Mouse (Mus musculus) ovary, postnatal 10 days (tissue): ENCODE measurements around the gene Dnaja3.

ENCODE experiments used
- DNase-seq: peaks from one replicate; pipeline ENCODE4 v3.0.0; 2022; ENCODE audit warnings: low spot score

Dnaja3 gene

DNA sequence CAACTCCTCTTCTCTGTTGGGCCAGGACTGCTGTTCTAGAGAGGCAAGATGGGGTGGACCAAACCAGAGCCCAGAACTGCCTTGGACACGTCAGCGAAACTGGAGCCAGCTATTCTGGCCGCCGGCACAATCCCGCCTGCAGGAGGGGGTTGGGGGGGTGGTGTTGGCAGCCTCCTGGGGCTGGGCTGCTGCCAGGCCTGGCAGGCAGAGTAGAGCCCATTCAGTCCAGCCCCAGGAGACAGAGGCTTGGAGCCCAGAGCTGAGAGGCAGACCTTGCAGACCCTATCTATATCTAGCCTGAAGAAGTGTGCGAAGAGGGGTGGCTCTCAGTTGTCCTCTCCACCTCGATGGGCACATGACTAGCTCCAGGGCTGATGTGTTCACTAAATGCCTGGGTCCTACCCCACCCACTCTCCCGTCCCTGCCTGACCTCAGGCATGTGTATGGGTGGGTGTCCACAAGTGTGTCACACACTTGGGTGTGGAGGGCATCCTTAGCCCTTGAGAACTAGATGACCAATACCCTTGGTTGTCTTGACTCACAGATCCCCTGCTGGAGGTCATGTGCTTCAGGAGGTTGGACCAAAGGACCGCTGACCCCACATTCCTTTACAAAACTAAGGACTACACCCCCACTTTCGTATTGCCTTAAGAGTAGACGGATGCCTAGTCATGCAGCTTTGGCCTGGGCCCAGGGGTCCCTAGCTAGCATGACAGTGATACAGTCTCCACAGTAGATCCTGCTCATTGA, 4.1 kb downstream of the Dnaja3 start:
- peak; percentile 67 for DNase-seq

DNA sequence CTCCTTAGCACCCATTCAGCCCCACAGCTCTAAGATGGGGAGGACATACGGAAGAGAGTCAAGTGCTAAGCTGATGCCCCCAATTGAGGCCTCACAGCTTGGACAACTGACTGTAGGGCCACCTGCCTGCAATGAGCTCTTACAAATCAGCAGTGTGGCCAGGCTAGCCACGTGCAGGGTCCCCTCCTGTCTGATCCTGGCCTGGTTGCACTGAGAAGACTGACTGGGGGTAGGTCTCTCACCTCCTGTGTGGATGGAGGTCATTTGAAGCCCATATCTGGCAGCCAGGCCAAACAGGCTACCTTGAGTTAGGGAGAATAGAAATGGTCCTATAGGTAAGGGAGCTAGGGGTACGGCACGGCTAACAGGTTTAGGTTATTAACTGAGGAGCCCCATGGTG, 6.1 kb downstream of the Dnaja3 start:
- no peak for DNase-seq

DNA sequence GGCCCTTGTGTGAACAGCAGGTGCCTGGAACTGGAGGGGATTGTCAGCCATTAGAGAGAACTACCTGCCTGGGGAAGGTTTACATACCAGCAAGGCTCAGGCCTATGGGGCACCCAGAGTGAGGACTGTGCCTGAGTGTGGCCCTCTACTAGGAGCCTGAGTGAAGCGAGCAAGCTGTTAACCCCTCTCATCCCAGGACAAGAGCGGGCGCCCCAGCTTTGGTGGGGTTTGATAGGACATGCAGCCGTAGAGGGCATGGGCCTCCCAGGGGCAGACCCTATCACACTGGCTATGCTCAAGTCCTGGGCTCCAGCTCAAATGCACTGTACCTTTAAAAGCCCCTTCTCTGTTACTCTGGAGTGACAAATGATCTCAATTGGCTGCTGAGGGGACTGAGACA, 7.0 kb downstream of the Dnaja3 start:
- DNase-seq: no peak

DNA sequence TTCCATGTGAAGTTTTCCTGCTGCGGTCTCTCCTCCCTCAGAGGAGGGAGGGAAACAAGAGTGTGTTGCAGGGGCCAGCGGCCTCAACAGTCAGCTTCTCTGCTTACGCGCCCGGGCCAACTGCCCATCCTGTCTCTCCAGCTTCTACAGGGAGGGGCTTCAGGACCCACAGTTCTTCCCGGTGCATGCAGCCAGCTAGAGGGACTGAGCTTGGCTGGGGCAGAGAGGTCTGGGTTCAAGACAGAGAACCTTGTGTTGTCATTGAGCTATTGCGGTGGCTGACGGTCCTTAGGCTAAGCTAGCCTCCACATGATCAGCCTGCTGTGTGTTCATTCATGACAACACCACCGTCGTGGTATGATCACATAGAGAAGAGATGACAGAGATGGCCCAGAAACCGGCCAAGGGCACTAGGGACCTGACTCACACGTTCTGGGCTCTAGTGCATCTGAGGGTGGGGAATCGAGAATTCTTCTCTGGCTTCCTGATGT, 7.9 kb downstream of the Dnaja3 start:
- DNase-seq: no peak

DNA sequence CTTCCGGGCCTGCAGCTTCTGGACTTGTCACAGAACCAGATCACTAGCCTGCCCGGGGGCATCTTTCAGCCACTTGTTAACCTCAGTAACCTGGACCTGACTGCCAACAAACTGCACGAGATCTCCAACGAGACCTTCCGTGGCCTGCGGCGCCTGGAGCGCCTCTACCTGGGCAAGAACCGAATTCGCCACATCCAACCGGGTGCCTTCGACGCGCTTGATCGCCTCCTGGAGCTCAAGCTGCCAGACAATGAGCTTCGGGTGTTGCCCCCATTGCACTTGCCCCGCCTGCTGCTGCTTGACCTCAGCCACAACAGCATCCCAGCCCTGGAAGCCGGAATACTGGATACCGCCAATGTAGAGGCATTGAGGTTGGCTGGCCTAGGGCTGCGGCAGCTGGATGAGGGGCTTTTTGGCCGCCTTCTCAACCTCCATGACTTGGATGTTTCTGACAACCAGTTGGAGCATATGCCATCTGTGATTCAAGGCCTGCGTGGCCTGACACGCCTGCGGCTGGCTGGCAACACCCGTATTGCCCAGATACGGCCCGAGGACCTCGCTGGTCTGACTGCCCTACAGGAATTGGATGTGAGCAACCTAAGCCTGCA, 8.7 kb downstream of the Dnaja3 start:
- DNase-seq: no peak

DNA sequence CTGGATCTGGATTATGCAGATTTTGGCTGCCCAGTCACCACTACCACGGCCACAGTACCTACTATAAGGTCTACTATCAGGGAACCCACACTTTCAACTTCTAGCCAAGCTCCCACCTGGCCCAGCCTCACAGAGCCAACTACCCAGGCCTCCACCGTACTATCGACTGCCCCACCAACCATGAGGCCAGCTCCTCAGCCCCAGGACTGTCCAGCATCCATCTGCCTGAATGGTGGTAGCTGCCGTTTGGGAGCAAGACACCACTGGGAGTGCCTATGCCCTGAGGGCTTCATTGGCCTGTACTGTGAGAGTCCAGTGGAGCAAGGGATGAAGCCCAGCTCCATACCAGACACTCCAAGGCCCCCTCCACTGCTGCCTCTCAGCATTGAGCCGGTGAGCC, 9.4 kb downstream of the Dnaja3 start:
- DNase-seq: no peak

DNA sequence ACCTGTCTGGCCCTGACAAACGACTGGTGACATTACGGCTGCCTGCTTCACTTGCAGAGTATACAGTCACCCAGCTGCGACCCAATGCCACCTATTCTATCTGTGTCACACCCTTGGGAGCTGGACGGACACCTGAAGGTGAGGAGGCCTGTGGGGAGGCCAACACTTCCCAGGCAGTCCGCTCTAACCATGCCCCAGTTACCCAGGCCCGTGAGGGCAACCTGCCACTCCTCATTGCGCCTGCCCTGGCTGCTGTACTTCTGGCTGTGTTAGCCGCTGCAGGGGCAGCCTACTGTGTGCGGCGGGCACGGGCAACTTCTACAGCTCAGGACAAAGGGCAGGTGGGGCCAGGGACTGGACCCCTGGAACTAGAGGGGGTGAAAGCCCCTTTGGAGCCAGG, 9.9 kb downstream of the Dnaja3 start:
- DNase-seq: no peak

DNA sequence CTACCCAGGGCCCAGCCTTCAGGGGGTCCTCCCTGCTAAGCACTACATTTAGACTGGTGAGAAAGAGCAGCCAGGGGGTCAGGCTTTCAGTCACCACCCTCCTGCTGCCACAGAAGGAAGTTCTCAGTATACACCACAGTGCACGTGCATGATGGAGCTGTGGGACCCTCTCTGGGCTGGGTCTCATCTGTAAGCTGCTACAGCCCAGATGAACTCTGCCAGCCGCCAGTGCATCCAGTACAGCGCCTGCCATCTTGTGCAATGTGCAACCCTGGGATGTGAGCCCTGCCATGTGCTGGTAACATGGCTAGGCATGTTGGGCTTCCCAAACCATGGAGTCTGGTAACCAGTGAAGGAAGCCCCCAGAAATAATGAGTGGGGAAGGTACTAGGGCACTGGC, 10.4 kb downstream of the Dnaja3 start:
- DNase-seq: no peak

DNA sequence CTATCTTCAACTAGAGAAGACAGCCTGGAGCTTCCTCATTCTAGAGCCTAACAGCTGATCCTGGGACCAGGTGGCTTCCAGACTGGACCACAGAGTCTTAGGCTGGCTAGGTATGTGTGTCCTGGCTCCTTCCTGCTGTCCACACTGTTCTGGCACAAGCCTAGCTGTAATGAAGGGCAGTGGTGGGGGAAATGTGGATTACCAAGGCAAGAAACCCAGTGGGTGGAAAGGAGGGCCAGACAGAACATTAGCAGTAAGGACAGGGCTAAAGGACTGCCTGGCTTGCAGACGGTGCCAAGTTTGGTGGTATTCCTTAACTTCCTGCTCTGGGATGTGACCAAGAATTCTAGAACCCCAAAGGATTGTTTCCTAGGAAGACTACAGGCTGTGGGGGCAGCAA, 11.3 kb downstream of the Dnaja3 start:
- DNase-seq: no peak

DNA sequence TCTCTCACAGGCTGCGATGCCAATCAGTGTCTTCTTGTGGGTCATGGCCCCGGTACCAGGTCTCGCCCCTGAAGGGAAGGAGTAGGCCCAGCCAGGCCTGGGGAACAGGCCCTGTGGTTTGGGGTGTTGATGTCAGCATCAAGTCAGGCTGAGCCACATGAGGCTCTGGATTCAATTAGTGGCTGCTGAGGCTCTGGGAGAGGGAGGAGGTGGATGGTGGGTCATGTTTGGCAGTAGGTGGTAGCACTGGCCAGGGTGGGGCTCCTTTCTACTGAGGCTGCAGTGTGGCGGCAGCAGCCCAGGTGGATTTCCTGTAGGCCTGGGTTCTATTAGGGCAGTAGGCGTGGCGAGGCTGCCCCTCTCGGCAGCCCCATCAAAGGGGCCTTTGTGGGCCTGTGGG, 11.8 kb downstream of the Dnaja3 start:
- no peak for DNase-seq

DNA sequence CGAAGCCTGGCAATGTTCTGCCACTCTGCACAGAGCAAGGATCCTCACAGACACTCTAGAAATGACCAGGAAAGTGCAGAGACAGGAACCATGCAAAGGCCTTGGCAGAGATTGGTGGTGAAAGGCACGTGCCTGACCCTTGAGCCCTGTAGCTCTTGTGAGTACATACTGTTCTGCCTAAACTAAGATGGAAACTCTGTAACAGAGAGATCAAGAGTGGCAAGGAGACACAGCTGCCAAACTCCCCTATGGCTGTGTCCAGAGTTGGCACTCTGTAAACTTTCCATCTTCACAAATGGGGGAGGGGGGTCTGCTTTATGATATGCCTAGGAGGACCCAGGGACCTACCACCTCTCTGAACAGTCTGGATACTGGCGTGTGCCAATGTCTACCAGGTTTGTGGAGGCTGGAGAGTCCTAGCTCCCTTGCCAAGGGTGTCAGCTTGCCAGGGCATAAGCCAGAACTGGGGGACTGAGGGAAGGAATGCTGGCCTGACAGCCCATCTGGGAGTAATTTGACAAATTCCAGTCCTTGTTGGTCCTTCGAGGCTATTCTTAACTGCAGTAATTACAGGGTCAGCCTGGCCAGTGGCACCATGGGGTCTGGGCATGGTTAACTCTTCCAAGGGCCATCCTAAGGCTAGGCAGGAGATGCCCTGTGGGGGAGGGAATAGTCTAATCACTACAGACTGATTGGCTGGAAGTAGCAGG, 13.1 kb downstream of the Dnaja3 start:
- no peak for DNase-seq

DNA sequence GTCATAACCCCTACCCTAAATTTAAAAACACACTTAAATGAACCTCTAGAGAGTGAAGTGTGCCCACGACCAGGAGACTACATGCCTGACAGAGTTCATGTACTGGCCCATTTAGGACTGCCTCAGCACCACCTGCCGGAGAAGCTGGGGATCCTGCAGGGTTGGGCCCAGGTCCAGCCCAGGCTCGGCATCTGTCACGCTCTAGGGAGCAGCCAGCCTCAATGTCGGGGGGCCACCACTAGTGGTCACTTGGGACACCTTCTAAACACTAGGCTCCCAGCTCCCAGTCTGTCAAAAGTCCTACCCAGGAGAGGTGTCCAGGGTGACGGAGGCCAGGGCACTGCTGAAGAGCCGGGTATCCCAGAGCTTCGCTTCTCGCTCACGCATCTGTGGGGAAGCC, 14.9 kb downstream of the Dnaja3 start:
- no peak for DNase-seq

DNA sequence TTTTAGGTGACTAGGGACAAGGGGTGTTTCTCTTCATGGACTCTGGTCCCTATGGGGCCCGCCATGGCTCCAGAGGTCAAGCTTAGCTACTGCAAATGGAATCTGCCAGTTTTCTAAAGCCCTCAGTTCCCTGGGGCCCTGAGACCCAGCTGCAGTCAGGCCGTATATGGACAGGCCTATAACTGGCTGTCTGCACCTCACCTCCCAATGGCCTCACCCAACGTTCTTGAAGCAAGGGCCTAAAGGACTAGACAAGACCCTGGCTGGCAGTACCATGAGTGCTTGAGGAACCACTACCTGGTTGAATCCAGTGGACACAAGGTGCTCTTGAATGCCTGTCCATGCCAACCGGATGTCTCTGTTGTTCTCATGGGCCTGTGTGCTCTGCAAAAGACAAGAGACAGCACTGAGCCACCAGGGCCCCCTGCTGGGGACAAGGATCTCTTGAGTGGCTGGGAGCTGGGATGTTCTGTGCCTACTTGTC, 15.5 kb downstream of the Dnaja3 start:
- DNase-seq: no peak

DNA sequence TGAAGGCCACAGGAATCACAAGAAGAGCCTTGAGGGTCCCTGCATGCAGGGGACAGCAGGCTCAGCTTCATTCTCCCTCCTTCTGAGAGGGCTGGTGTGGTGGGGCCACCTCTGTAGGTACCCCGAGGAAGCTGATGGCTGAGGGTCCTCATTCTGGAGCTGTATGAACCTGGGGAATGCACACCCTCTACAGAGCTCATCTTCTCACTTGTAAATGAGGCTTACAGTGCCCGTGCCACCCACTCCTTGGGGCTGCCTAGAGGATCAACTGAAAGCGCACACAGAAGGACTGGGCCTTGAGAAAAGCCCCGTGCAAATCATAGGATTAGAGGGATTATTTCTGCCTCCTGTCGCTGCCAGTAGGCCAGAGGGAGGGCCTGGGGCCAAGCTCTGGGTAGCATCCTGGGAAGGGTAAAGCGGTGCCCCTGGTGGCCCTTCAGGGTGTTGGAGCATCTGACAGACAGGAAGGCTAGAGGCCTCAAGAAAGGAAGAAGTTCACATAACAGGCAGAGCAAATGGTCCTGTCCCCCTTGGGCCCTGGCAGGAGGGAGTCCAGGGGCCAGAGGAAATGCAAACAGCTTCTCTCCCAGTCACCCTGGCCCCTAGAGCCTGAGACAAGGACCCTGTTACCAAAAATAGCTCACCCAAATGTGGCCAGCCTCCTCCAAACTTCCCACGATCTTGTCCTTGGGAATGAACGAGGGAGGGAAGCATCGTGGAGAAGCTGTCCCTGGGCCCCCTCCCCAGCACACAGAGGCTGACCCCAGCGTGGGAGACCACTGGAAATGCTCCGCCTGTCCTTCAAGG, 16.2 kb downstream of the Dnaja3 start:
- DNase-seq: no peak

DNA sequence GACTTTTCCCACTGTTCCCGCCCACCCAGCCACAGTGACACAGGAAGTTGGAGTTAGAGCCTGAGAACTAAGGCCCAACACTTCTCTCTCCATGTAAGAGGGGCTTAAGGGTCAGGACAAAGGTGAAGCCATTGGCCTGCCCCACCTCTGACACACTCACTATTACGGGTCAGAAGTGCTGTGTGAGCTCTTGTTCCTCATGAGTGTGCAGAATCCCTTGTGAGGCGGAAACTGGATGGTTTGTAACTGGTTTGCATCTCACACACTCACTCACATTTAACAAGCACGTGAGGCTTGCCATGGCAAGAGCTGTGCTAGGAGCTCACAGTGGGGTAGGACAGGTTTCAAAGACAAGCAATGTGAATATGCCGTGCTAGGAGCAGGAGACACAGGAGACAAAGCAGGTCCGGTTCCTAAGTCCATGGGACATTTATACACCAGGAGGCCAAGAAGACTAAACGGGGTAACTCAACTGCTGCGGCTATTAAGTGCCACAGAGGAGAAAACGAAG, 16.8 kb downstream of the Dnaja3 start:
- DNase-seq: no peak

DNA sequence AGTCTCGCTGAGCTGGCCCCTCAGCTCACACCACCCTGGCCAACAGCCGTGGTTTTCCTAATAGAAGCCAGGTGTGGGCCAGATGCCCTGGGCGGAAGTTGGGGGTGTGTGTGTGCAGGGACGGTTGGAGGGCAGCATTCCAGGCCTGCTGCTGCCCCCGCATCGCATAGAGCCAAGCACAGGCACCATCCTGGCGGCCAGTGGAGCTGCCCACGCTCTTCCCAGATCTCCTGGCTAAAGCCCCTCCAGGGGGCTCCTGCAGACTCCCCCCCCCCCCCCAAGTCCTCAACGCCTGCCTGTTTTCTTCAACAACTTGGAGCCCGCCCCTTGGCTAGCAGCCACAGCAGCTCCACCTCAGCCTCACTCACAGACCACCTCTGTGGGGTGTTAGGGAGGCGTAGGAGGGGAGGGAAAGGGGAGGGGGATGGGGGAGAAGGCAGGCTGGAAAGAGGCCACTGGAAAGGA, 19.0 kb downstream of the Dnaja3 start:
- no peak for DNase-seq

DNA sequence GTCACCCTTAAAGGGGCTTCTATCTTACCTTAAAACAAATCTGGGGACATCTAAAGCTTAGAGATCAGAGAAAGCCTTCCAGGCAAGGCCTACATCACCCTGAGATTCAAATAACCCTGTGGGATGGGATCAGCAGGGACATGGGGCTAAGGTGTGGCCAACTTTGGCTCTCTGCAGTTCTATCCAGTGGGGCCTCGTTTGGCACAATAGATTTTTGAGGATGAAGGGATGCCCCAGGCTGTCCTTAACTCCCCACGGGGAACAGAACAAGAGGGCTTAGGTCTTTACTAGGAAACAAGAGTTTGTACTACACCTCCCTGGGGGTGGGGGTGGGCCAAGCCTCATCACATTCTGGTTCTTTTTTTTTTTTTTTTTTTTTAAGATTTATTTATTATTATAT, 19.5 kb downstream of the Dnaja3 start:
- no peak for DNase-seq

DNA sequence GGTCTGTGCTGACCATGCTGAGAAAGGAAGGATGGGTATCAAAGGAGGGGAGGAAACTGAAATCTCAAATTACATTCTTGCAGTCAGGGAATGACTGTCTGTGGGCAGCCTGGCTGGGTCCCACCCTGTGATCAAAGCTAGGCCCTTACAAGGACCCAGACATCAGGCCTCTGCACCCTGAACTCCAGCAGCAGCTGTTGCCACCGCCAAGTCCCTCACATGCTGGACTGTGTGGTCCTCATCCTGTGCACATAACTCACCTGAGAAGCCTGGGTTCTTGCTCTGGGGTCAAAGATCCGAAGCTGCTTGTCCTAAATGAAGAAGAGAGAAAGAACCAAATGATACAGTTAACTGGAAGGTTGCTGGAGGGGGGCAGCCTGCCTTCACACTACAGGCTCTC, 21.8 kb downstream of the Dnaja3 start:
- no peak for DNase-seq

DNA sequence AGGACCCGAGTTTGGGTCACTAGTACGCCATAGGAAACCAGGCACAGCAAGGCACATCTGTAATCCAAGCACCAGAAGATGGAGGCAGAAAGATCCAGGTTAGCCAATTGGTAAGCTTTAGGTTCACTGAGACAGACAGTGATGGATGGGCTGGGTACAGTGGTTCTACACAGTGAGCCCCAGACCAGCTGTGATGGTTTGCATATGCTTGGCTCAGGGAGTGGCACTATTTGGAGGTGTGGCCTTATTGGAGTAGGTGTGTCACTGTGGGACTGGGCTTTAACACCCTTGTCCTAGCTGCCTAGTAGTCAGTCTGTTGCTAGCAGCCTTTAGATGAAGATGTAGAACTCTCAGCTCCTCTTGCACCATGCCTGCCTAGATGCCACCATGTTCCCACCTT, 24.0 kb downstream of the Dnaja3 start:
- no peak for DNase-seq

DNA sequence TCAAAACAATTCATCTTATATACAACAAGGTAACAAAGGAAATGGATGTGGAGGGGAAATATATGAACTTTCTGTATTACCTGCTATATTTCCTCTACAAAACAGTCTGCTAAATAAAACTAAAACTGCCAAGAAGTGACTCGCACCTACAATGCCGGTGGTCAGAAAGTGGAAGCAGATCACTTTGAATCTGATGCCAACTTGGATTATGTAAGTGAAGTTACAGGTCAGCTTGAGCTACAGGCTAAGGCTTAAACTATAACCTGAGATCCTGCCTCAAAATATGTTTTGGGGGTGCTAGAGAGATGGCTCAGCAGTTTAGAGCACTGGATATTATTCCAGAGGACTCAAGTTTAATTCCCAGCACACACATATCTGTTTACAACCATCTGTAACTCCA, 25.9 kb downstream of the Dnaja3 start:
- no peak for DNase-seq

DNA sequence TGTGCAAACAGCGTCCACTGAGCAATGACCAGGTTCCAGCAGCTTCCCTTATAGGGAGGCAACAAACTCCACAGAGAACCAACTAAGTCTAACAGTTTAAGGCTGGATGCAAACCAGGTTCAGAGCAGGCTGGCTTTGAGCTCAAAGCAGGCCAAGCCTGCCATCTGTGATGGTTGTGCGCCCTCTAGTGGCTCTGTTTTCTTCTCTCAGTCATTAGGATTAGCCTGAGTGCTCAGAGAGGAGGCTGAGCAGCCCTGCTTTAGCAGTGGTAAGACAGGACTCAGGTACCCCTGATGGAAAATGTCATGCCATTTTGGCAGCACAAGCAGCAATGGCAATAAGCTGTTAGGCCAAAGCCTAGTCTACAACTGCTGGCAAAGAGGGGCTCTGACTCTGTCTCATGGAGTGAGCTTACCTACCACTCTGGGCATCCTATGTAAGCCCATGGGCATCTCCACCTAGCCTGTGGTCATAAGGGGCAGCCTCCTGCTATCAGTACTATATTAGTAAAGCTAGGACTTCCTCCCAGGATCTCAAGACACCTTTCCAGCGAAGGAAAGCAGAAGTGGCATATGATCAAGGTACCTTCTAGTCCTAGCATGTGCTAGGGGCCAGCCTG, 27.5 kb downstream of the Dnaja3 start:
- peak; percentile 75 for DNase-seq

DNA sequence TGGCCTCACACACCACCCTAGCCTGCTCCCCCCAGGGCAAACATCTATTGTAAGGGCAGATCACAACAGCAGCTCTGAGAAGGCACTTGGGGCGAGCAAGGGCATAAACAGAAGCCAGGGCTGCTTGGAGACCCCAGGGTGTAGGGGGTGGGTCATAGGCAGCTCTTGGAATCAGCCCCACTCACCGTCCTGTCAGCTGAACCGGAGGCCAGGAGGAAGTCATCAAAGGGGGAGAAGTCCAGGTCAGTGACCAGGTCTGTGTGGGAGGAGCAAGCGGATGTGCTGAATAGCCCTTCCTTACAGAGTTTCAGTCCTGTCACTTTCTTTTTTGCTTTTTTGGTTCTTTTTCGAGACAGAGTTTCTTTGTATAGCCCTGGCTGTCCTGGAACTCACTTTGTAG, 30.5 kb downstream of the Dnaja3 start:
- no peak for DNase-seq
